Comparison of ENCODE assay signal across 20 mouse cellular contexts in the genomic region with DNA sequence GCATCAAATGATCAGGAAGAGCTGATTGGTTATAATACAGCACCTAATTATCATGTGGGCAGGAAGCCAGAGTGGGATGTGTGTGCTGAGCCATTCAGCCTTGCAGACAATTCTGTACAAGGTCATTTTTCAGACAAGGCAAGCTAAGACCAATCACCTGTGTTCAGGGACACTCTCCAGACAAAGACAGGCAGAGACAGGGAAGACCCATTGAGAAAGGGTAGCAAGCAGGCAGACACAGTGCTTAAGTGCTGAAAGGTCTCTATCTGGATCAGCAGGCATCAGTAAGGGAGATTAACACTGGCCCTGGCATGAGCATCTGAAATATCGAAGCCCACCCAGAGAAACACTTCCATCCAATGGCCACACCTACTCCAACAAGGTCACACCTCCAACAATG. TPM values are rescaled to one million over a fixed set of nuclear protein-coding genes. Genes with fewer than 3 reads are reported as not detected.
DNase-seq lines count a peak whose midpoint lies in the region; ATAC-seq and TF ChIP-seq lines count a peak whose summit lies in the region.
"Had no signal": no experiment of that assay in that cellular context is flagged by ENCODE, and none has a peak within 500 bp of the region (broad histone marks: within the 10 kb centered on the region; RNA-seq: fewer than 3 reads in every experiment).

No protein-coding gene starts in this region.

- DNase-seq in adrenal gland, adult (ENCODE audit: inconsistent age in 2 of 2, low spot score in 1 of 2), result peak; percentile 22 to 76
- no peak for DNase-seq in adrenal gland, postnatal 14 days
- DNase-seq in gastrocnemius, adult 2 months, result no peak
- DNase-seq in gastrocnemius, adult 18-20 months (ENCODE audit: low spot score), result no peak
- DNase-seq in liver, postnatal 0 days, result no peak
- DNase-seq in Patski (ENCODE audit: low read depth, low spot score), result no peak
- DNase-seq: B cell, adult 2 months; cerebellum, adult 18-20 months; cerebellum, postnatal 10 days; gastrocnemius, postnatal 14 days; heart, postnatal 36 days had no signal

- intact Hi-C loops in gastrocnemius, adult 2 months (cut with DNase I), result no loop called here

- POLR2A ChIA-PET in Patski (lab: Charles Lee), result interaction anchor here (0.5 kb wide), 1 partner anchor 140 kb away, joined by 3 read pairs; no protein-coding TSS in a partner anchor

- in situ Hi-C loops in Patski (cut with MboI; ENCODE audit: low pct_unique_long_range_greater_than_20kb), result no loop called here

- 84% methylated on average over 1 of the region's 1 CpGs for WGBS in liver, postnatal 0 days (ENCODE audit: insufficient replicate concordance)
- 62% methylated on average over 1 of the region's 1 CpGs for WGBS in liver, embryonic 12.5 days (ENCODE audit: insufficient replicate concordance)
- WGBS in intestine, embryonic 16.5 days, result 81% methylated on average over 1 of the region's 1 CpGs

- no peaks in the 10 kb centered on the region for H3K36me3 ChIP-seq in liver, postnatal 0 days (replicated peaks; ENCODE audit: insufficient read depth, low read length)
- no peaks in the 10 kb centered on the region for H3K36me3 ChIP-seq in liver, embryonic 12.5 days
- no peaks in the 10 kb centered on the region for H3K36me3 ChIP-seq in intestine, embryonic 16.5 days (ENCODE audit: control insufficient read depth, insufficient read depth, low read length)
- H3K36me3 ChIP-seq: forebrain, embryonic 15.5 days; G1E; heart, embryonic 12.5 days; hindbrain, embryonic 15.5 days had no signal

- no peaks in the 10 kb centered on the region for H3K4me1 ChIP-seq in liver, postnatal 0 days (ENCODE audit: insufficient read depth)
- H3K4me1 ChIP-seq in liver, embryonic 12.5 days, result no peaks in the 10 kb centered on the region
- no peaks in the 10 kb centered on the region for H3K4me1 ChIP-seq in intestine, embryonic 16.5 days (ENCODE audit: control insufficient read depth, insufficient read depth, low read length)
- H3K4me1 ChIP-seq: forebrain, embryonic 15.5 days; heart, embryonic 12.5 days; hindbrain, embryonic 15.5 days had no signal

- H3K27ac ChIP-seq in gastrocnemius, adult 2 months, result peak overlapping the region; percentile 62
- H3K27ac ChIP-seq in liver, postnatal 0 days (ENCODE audit: low read depth), result peak overlapping the region; percentile 41; the same call in 1 of the 2 replicates
- no peak overlapping the region for H3K27ac ChIP-seq in liver, embryonic 12.5 days
- no peak overlapping the region for H3K27ac ChIP-seq in intestine, embryonic 16.5 days (ENCODE audit: low read length)
- H3K27ac ChIP-seq: forebrain, embryonic 15.5 days; hindbrain, embryonic 15.5 days had no signal

- no peak overlapping the region for H3K9ac ChIP-seq in liver, postnatal 0 days (replicated peaks)
- no peak overlapping the region for H3K9ac ChIP-seq in liver, embryonic 12.5 days
- no peak overlapping the region for H3K9ac ChIP-seq in intestine, embryonic 16.5 days (ENCODE audit: low read depth, low read length)
- H3K9ac ChIP-seq: forebrain, embryonic 15.5 days; heart, embryonic 12.5 days; hindbrain, embryonic 15.5 days had no signal

- CTCF ChIA-PET in Patski (lab: Charles Lee), result interaction anchor here (0.8 to 2.8 kb wide), 3 partner anchors 10 to 139 kb away, joined by 4 to 7 read pairs (median 7); no protein-coding TSS in a partner anchor

- no peak overlapping the region for H3K4me2 ChIP-seq in liver, postnatal 0 days (ENCODE audit: low read depth, low read length)
- no peak overlapping the region for H3K4me2 ChIP-seq in liver, embryonic 12.5 days
- no peak overlapping the region for H3K4me2 ChIP-seq in intestine, embryonic 16.5 days (ENCODE audit: low read depth, low read length)
- H3K4me2 ChIP-seq: forebrain, embryonic 15.5 days; heart, embryonic 12.5 days; hindbrain, embryonic 15.5 days had no signal

- TF ChIP-seq EP300 in liver, postnatal 0 days (IDR thresholded peaks at IDR 0.05; ENCODE audit: low read depth), result no peak

- no peaks in the 10 kb centered on the region for H3K9me3 ChIP-seq in liver, postnatal 0 days (ENCODE audit: low read length)
- H3K9me3 ChIP-seq in liver, embryonic 12.5 days (replicated peaks), result 0 out of 2 replicates have a peak, but pooled peaks cover 4% of the 10 kb centered on the region
- H3K9me3 ChIP-seq in intestine, embryonic 16.5 days (ENCODE audit: control insufficient read depth, low read length), result no peaks in the 10 kb centered on the region
- H3K9me3 ChIP-seq: forebrain, embryonic 15.5 days; G1E; heart, embryonic 12.5 days; hindbrain, embryonic 15.5 days had no signal

- TF ChIP-seq CTCF in gastrocnemius, adult 2 months (IDR thresholded peaks at IDR 0.05), result no peak
- no peak for TF ChIP-seq CTCF in liver, postnatal 0 days (IDR thresholded peaks at IDR 0.05; ENCODE audit: low read depth)
- no peak for TF ChIP-seq CTCF in Patski (IDR thresholded peaks at IDR 0.05)

- ATAC-seq in liver, postnatal 0 days, result no peak
- no peak for ATAC-seq in liver, embryonic 12.5 days
- ATAC-seq in Patski, result peak; percentile 17
- no peak for ATAC-seq in intestine, embryonic 16.5 days
- ATAC-seq: CD4-positive, CD25-positive, alpha-beta regulatory T cell, adult 4 months; forebrain, embryonic 15.5 days had no signal

- no peaks in the 10 kb centered on the region for H3K27me3 ChIP-seq in liver, postnatal 0 days (ENCODE audit: insufficient read depth, low read length)
- no peaks in the 10 kb centered on the region for H3K27me3 ChIP-seq in liver, embryonic 12.5 days (replicated peaks)
- H3K27me3 ChIP-seq in Patski, result no peaks in the 10 kb centered on the region
- no peaks in the 10 kb centered on the region for H3K27me3 ChIP-seq in intestine, embryonic 16.5 days (replicated peaks; ENCODE audit: control insufficient read depth, insufficient read depth, low read length)
- H3K27me3 ChIP-seq: forebrain, embryonic 15.5 days; heart, embryonic 12.5 days; hindbrain, embryonic 15.5 days had no signal

- H3K4me3 ChIP-seq in gastrocnemius, adult 2 months, result no peak overlapping the region
- no peak overlapping the region for H3K4me3 ChIP-seq in liver, postnatal 0 days (ENCODE audit: low read depth, low read length)
- no peak overlapping the region for H3K4me3 ChIP-seq in liver, embryonic 12.5 days
- H3K4me3 ChIP-seq in intestine, embryonic 16.5 days (ENCODE audit: low read length), result no peak overlapping the region
- H3K4me3 ChIP-seq: forebrain, embryonic 15.5 days; heart, embryonic 12.5 days; hindbrain, embryonic 15.5 days had no signal

RNA-seq across cellular contexts. Expression of gene Gimap3, which starts 13.8 kb away (rescaled TPM):
- 1.8 and 19.3 TPM in 2 replicates for total RNA-seq in adrenal gland, postnatal 14 days (2021)
- not detected for total RNA-seq in gastrocnemius, adult 2 months (2021)
- total RNA-seq in gastrocnemius, adult 18-20 months (2021), result under 1 TPM; 0.09 to 0.28 TPM
- 0.75 and 0.82 TPM in 2 replicates for polyA plus RNA-seq in liver, postnatal 0 days (2015; fragmentation: Nextera tagmentation; extraction: Ambion mirVana)
- not detected in 2 replicates for polyA plus RNA-seq in liver, embryonic 12.5 days (2016; fragmentation: Nextera tagmentation; extraction: Ambion mirVana)
- not detected for polyA plus RNA-seq in Patski (2021)
- polyA plus RNA-seq in intestine, embryonic 16.5 days (2015; fragmentation: Nextera tagmentation; extraction: Ambion mirVana), result 0.37 and 0.43 TPM in 2 replicates
- polyA plus RNA-seq: embryonic facial prominence, embryonic 11.5 days; forebrain, embryonic 11.5 days; forebrain, embryonic 15.5 days; G1E; heart, embryonic 12.5 days; hindbrain, embryonic 15.5 days had no signal

RNA-seq across cellular contexts. Expression of gene Gimap5, which starts 38.4 kb away (rescaled TPM):
- 11.0 and 23.6 TPM in 2 replicates for total RNA-seq in adrenal gland, postnatal 14 days (2021)
- 1 to 10 TPM; 1.5 to 1.6 TPM for total RNA-seq in gastrocnemius, adult 2 months (2021)
- 1 to 10 TPM in 1 of 2 experiments, under 1 TPM in 1; 0.57 to 1.0 TPM for total RNA-seq in gastrocnemius, adult 18-20 months (2021)
- 4.7 and 5.9 TPM in 2 replicates for polyA plus RNA-seq in liver, postnatal 0 days (2015; fragmentation: Nextera tagmentation; extraction: Ambion mirVana)
- polyA plus RNA-seq in liver, embryonic 12.5 days (2016; fragmentation: Nextera tagmentation; extraction: Ambion mirVana), result 3.0 and 3.7 TPM in 2 replicates
- polyA plus RNA-seq in Patski (2021), result not detected
- polyA plus RNA-seq in intestine, embryonic 16.5 days (2015; fragmentation: Nextera tagmentation; extraction: Ambion mirVana), result 9.7 and 13.8 TPM in 2 replicates
- polyA plus RNA-seq: G1E had no signal

RNA-seq across cellular contexts. Expression of gene Gimap1, which starts 45.6 kb away (rescaled TPM):
- total RNA-seq in adrenal gland, postnatal 14 days (2021), result 15.4 and 36.5 TPM in 2 replicates
- total RNA-seq in gastrocnemius, adult 2 months (2021), result 1 to 10 TPM; 2.2 to 2.3 TPM
- total RNA-seq in gastrocnemius, adult 18-20 months (2021), result 1 to 10 TPM; 1.5 to 2.4 TPM
- polyA plus RNA-seq in liver, postnatal 0 days (2015; fragmentation: Nextera tagmentation; extraction: Ambion mirVana), result 9.2 and 10.0 TPM in 2 replicates
- polyA plus RNA-seq in liver, embryonic 12.5 days (2016; fragmentation: Nextera tagmentation; extraction: Ambion mirVana), result 10.9 and 11.9 TPM in 2 replicates
- 0.04 TPM for polyA plus RNA-seq in Patski (2021)
- polyA plus RNA-seq in intestine, embryonic 16.5 days (2015; fragmentation: Nextera tagmentation; extraction: Ambion mirVana), result 36.2 and 39.1 TPM in 2 replicates
- total RNA-seq: G1E had no signal
- polyA plus RNA-seq: G1E had no signal

RNA-seq across cellular contexts. Expression of gene Tmem176a, which starts 56.3 kb away (rescaled TPM):
- total RNA-seq in adrenal gland, postnatal 14 days (2021), result 139 and 181 TPM in 2 replicates
- 1 to 10 TPM; 3.4 to 5.3 TPM for total RNA-seq in gastrocnemius, adult 2 months (2021)
- 1 to 10 TPM; 3.3 to 3.9 TPM for total RNA-seq in gastrocnemius, adult 18-20 months (2021)
- 174 and 198 TPM in 2 replicates for polyA plus RNA-seq in liver, postnatal 0 days (2015; fragmentation: Nextera tagmentation; extraction: Ambion mirVana)
- 48.3 and 53.2 TPM in 2 replicates for polyA plus RNA-seq in liver, embryonic 12.5 days (2016; fragmentation: Nextera tagmentation; extraction: Ambion mirVana)
- 1,783 TPM for polyA plus RNA-seq in Patski (2021)
- polyA plus RNA-seq in intestine, embryonic 16.5 days (2015; fragmentation: Nextera tagmentation; extraction: Ambion mirVana), result 183 TPM in 2 replicates
- total RNA-seq: G1E had no signal
- polyA plus RNA-seq: G1E had no signal

RNA-seq across cellular contexts. Expression of gene Tmem176b, which starts 56.9 kb away (rescaled TPM):
- 293 and 324 TPM in 2 replicates for total RNA-seq in adrenal gland, postnatal 14 days (2021)
- total RNA-seq in gastrocnemius, adult 2 months (2021), result 10 to 100 TPM; 11.4 to 12.9 TPM
- 1 to 10 TPM; 7.6 to 8.9 TPM for total RNA-seq in gastrocnemius, adult 18-20 months (2021)
- polyA plus RNA-seq in liver, postnatal 0 days (2015; fragmentation: Nextera tagmentation; extraction: Ambion mirVana), result 255 and 270 TPM in 2 replicates
- 92.9 and 93.2 TPM in 2 replicates for polyA plus RNA-seq in liver, embryonic 12.5 days (2016; fragmentation: Nextera tagmentation; extraction: Ambion mirVana)
- 2,760 TPM for polyA plus RNA-seq in Patski (2021)
- 403 and 414 TPM in 2 replicates for polyA plus RNA-seq in intestine, embryonic 16.5 days (2015; fragmentation: Nextera tagmentation; extraction: Ambion mirVana)
- total RNA-seq: G1E had no signal
- polyA plus RNA-seq: G1E had no signal

Comparison
In these comparisons a context has a peak if more than half of its experiments do, and no peak if none do; other contexts are left out.
1. DNase-seq: peak in adrenal gland, adult (2 of 2); none in adrenal gland, postnatal 14 days (single experiment), gastrocnemius, adult 2 months (single experiment), gastrocnemius, adult 18-20 months (single experiment), liver, postnatal 0 days (single experiment) and Patski (single experiment).
2. H3K27ac ChIP-seq: peak in gastrocnemius, adult 2 months (single experiment) and liver, postnatal 0 days (single experiment); none in liver, embryonic 12.5 days (single experiment) and intestine, embryonic 16.5 days (single experiment).